25 mouse cellular contexts compared by ENCODE assay signal in genomic region chr11:25421486-25421885, GRCm38 (mm10).
DNase-seq lines count a peak whose midpoint lies in the region; ATAC-seq and TF ChIP-seq lines count a peak whose summit lies in the region.
"Had no signal": no experiment of that assay in that cellular context is flagged by ENCODE, and none has a peak within 500 bp of the region (broad histone marks: within the 10 kb centered on the region; RNA-seq: fewer than 3 reads in every experiment).

No protein-coding gene starts in this region.

- no peak overlapping the region for H3K9ac ChIP-seq in embryonic facial prominence, embryonic 14.5 days (ENCODE audit: low read depth, low read length)
- H3K9ac ChIP-seq in limb, embryonic 13.5 days, result no peak overlapping the region
- no peak overlapping the region for H3K9ac ChIP-seq in intestine, embryonic 15.5 days
- no peak overlapping the region for H3K9ac ChIP-seq in limb, embryonic 14.5 days (ENCODE audit: low read depth, low read length, severe bottlenecking)
- H3K9ac ChIP-seq: embryonic facial prominence, embryonic 13.5 days; forebrain, embryonic 13.5 days; forebrain, embryonic 15.5 days; forebrain, postnatal 0 days had no signal

- no peak for TF ChIP-seq POLR2A in limb, embryonic 14.5 days (IDR thresholded peaks at IDR 0.05; ENCODE audit: borderline replicate concordance, extremely low read depth, insufficient read depth, insufficient read length)

- DNase-seq in embryonic facial prominence, embryonic 14.5 days (ENCODE audit: low spot score), result peak; percentile 13
- DNase-seq in embryonic facial prominence, embryonic 10.5 days (ENCODE audit: low spot score), result no peak
- no peak for DNase-seq in limb, embryonic 10.5 days (ENCODE audit: low spot score)
- peak; percentile 45 for DNase-seq in limb, embryonic 14.5 days (ENCODE audit: low spot score)
- no peak for DNase-seq in adrenal gland, adult 2 months
- no peak for DNase-seq in left cerebral cortex, adult 11 months (ENCODE audit: low spot score)
- DNase-seq: adrenal gland, postnatal 10 days; adrenal gland, postnatal 36 days; B cell, adult 2 months; cerebellum, adult 11-12 months; cerebellum, adult 2 months; cerebellum, adult 9-10 months; cerebellum, postnatal 10 days; cerebellum, postnatal 25 days; forebrain, postnatal 0 days had no signal

- no peak for ATAC-seq in embryonic facial prominence, embryonic 14.5 days (ENCODE audit: low read depth)
- peak; percentile 52; the same call in 1 of the 2 replicates for ATAC-seq in limb, embryonic 13.5 days (ENCODE audit: low FRiP score, low read depth)
- ATAC-seq in intestine, embryonic 15.5 days, result peak; percentile 70; the same call in 1 of the 2 replicates
- ATAC-seq in limb, embryonic 14.5 days (ENCODE audit: low FRiP score, low read depth), result peak; percentile 68
- ATAC-seq: activated CD4-positive, CD25-positive, alpha-beta regulatory T cell, adult 4 months; CD4-positive, CD25-positive, alpha-beta regulatory T cell, adult 4 months; forebrain, embryonic 13.5 days; forebrain, embryonic 15.5 days; forebrain, postnatal 0 days; Patski had no signal

- no peaks in the 10 kb centered on the region for H3K9me3 ChIP-seq in embryonic facial prominence, embryonic 14.5 days (ENCODE audit: control insufficient read depth, low read length)
- H3K9me3 ChIP-seq in embryonic facial prominence, embryonic 10.5 days, result no peaks in the 10 kb centered on the region
- no peaks in the 10 kb centered on the region for H3K9me3 ChIP-seq in limb, embryonic 13.5 days
- H3K9me3 ChIP-seq in limb, embryonic 10.5 days (replicated peaks), result no peaks in the 10 kb centered on the region
- H3K9me3 ChIP-seq in intestine, embryonic 15.5 days, result no peaks in the 10 kb centered on the region
- no peaks in the 10 kb centered on the region for H3K9me3 ChIP-seq in limb, embryonic 14.5 days (ENCODE audit: control insufficient read depth, low read length)
- H3K9me3 ChIP-seq: embryonic facial prominence, embryonic 13.5 days; forebrain, embryonic 13.5 days; forebrain, embryonic 15.5 days; G1E had no signal

- no peaks in the 10 kb centered on the region for H3K27me3 ChIP-seq in embryonic facial prominence, embryonic 14.5 days (replicated peaks; ENCODE audit: control insufficient read depth, insufficient read depth, low read length)
- H3K27me3 ChIP-seq in embryonic facial prominence, embryonic 10.5 days (replicated peaks; ENCODE audit: low read depth, poor library complexity, severe bottlenecking), result no peaks in the 10 kb centered on the region
- no peaks in the 10 kb centered on the region for H3K27me3 ChIP-seq in limb, embryonic 13.5 days
- no peaks in the 10 kb centered on the region for H3K27me3 ChIP-seq in limb, embryonic 10.5 days (ENCODE audit: low read depth, poor library complexity, severe bottlenecking)
- no peaks in the 10 kb centered on the region for H3K27me3 ChIP-seq in intestine, embryonic 15.5 days (replicated peaks)
- H3K27me3 ChIP-seq in limb, embryonic 14.5 days (ENCODE audit: control insufficient read depth, insufficient read depth, low read length), result no peaks in the 10 kb centered on the region
- H3K27me3 ChIP-seq: CH12.LX; embryonic facial prominence, embryonic 13.5 days; forebrain, embryonic 13.5 days; forebrain, embryonic 15.5 days; Patski had no signal

- no peak overlapping the region for H3K4me2 ChIP-seq in embryonic facial prominence, embryonic 14.5 days (ENCODE audit: low read depth, low read length)
- H3K4me2 ChIP-seq in limb, embryonic 13.5 days (replicated peaks), result no peak overlapping the region
- no peak overlapping the region for H3K4me2 ChIP-seq in intestine, embryonic 15.5 days (replicated peaks)
- H3K4me2 ChIP-seq in limb, embryonic 14.5 days (replicated peaks; ENCODE audit: low read depth, low read length, severe bottlenecking), result no peak overlapping the region
- H3K4me2 ChIP-seq: embryonic facial prominence, embryonic 13.5 days; forebrain, embryonic 13.5 days; forebrain, embryonic 15.5 days had no signal

- H3K4me3 ChIP-seq in embryonic facial prominence, embryonic 14.5 days (ENCODE audit: low read depth, low read length), result no peak overlapping the region
- no peak overlapping the region for H3K4me3 ChIP-seq in embryonic facial prominence, embryonic 10.5 days
- H3K4me3 ChIP-seq in limb, embryonic 13.5 days, result no peak overlapping the region
- H3K4me3 ChIP-seq in limb, embryonic 10.5 days, result no peak overlapping the region
- no peak overlapping the region for H3K4me3 ChIP-seq in intestine, embryonic 15.5 days (replicated peaks)
- no peak overlapping the region for H3K4me3 ChIP-seq in limb, embryonic 14.5 days (replicated peaks; ENCODE audit: low read length)
- H3K4me3 ChIP-seq: embryonic facial prominence, embryonic 13.5 days; forebrain, embryonic 13.5 days; forebrain, embryonic 15.5 days had no signal

- H3K36me3 ChIP-seq in embryonic facial prominence, embryonic 14.5 days (ENCODE audit: control insufficient read depth, insufficient read depth, low read length), result no peaks in the 10 kb centered on the region
- no peaks in the 10 kb centered on the region for H3K36me3 ChIP-seq in embryonic facial prominence, embryonic 10.5 days (replicated peaks)
- no peaks in the 10 kb centered on the region for H3K36me3 ChIP-seq in limb, embryonic 13.5 days
- no peaks in the 10 kb centered on the region for H3K36me3 ChIP-seq in limb, embryonic 10.5 days
- H3K36me3 ChIP-seq in intestine, embryonic 15.5 days, result no peaks in the 10 kb centered on the region
- H3K36me3 ChIP-seq in limb, embryonic 14.5 days (ENCODE audit: control insufficient read depth, insufficient read depth, low read length), result no peaks in the 10 kb centered on the region
- H3K36me3 ChIP-seq: embryonic facial prominence, embryonic 13.5 days; forebrain, embryonic 15.5 days; G1E had no signal

- H3K27ac ChIP-seq in embryonic facial prominence, embryonic 14.5 days (replicated peaks; ENCODE audit: low read depth, low read length), result no peak overlapping the region
- no peak overlapping the region for H3K27ac ChIP-seq in embryonic facial prominence, embryonic 10.5 days (replicated peaks)
- no peak overlapping the region for H3K27ac ChIP-seq in limb, embryonic 13.5 days
- H3K27ac ChIP-seq in limb, embryonic 10.5 days, result no peak overlapping the region
- no peak overlapping the region for H3K27ac ChIP-seq in intestine, embryonic 15.5 days
- H3K27ac ChIP-seq in limb, embryonic 14.5 days (replicated peaks; ENCODE audit: low read depth, low read length), result no peak overlapping the region
- H3K27ac ChIP-seq: embryonic facial prominence, embryonic 13.5 days; forebrain, embryonic 13.5 days; forebrain, embryonic 15.5 days had no signal

- no peaks in the 10 kb centered on the region for H3K4me1 ChIP-seq in embryonic facial prominence, embryonic 14.5 days (ENCODE audit: control insufficient read depth, insufficient read depth, low read length)
- no peaks in the 10 kb centered on the region for H3K4me1 ChIP-seq in embryonic facial prominence, embryonic 10.5 days
- peaks cover 21% of the 10 kb centered on the region for H3K4me1 ChIP-seq in limb, embryonic 13.5 days
- no peaks in the 10 kb centered on the region for H3K4me1 ChIP-seq in limb, embryonic 10.5 days
- no peaks in the 10 kb centered on the region for H3K4me1 ChIP-seq in intestine, embryonic 15.5 days (replicated peaks)
- peaks cover 6% of the 10 kb centered on the region for H3K4me1 ChIP-seq in limb, embryonic 14.5 days (ENCODE audit: control insufficient read depth, insufficient read depth, low read length)
- H3K4me1 ChIP-seq: embryonic facial prominence, embryonic 13.5 days; forebrain, embryonic 13.5 days; forebrain, embryonic 15.5 days had no signal

Comparison
In these comparisons a context has a peak if more than half of its experiments do, and no peak if none do; other contexts are left out.
1. DNase-seq: peak in embryonic facial prominence, embryonic 14.5 days (single experiment) and limb, embryonic 14.5 days (single experiment); none in embryonic facial prominence, embryonic 10.5 days (single experiment), limb, embryonic 10.5 days (single experiment), adrenal gland, adult 2 months (single experiment) and left cerebral cortex, adult 11 months (single experiment).